Mouse (Mus musculus): Measurements from ENCODE around the gene Fgfr2.

GRCm38 (mm10) chr7:132931560-132932351 lies 191.4 kb downstream of the Fgfr2 start:
- TF ChIP-seq POLR2A (IDR thresholded peaks at IDR 0.05; ENCODE audit: borderline replicate concordance, extremely low read depth, insufficient read depth, insufficient read length, poor library complexity, severe bottlenecking) (no peak), CTCF (IDR thresholded peaks at IDR 0.05; ENCODE audit: borderline replicate concordance, extremely low read depth, insufficient read depth, insufficient read length) (no peak)

Measured in brain, embryonic 14.5 days (tissue).